Mouse (Mus musculus) frontal cortex, adult (tissue): ENCODE results near the gene D17Wsu92e.
A peak's percentile ranks its signal among the peaks of the same experiment; 100 is the strongest.

ENCODE experiments used
- ATAC-seq: cut with Nextera tagmentation; 2 replicates; pipeline ENCODE4 v1.9.2; 2017; ENCODE audit warnings: mild to moderate bottlenecking, moderate library complexity, mixed read lengths; ENCODE audit not compliant: low TSS enrichment

The D17Wsu92e gene

GRCm38 (mm10) chr17:27821407-27822338 is 1.2 kb upstream of the D17Wsu92e start:
- ATAC-seq = no peak

DNA sequence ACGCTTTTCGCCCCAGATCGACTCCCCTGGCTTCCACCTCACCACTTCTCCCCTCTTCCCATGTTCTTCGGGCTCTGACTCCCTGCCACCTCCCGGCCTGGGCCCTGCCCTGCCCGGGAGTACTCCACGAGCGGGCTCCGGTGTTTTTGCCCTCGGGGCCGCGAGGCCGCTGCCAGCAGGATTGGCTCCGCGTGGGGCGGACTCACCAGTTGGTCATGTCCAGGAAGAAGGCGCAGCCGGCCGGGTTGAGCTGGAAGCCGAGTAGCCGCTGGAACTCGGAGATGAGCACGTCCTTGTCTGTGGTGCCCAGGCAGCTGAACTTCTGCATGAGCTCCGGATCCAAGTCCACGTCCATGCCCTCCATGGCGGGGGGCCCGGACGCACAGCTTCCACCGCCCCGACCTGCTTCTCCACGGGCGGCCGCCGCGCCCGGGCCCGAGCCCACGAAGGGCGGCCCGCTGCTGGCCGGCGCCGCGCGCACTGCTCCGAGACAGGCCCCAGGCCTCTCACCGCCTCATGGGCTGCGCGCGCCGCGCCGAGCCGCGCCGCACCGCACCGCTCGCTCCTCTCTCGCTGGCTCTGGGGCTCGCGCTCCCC is 379 bp downstream of the D17Wsu92e start:
- ATAC-seq = peak; percentile 60

DNA sequence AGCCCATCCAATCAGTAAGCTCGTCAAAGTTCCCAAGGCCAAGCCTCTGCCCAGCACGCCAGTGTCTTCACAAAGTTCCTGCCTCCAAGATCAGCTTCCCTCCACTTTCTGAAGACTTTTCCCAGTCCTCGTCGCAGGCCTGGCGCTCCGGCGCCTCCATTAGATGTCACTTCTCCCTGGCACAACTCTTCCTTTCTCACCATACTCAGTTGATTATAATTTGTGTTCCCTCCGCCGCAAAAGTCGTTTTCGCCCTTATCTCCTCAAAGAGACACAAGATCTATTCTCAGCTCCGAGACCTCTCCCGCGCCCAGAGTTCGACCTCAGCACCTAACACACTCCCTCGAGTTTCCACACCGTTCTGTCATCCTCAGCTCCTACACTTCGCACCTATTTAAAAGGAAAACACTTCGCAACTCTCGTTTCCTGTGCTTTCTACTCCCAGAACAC is 902 bp downstream of the D17Wsu92e start:
- ATAC-seq = no peak

GRCm38 (mm10) chr17:27819011-27819410 is 1.4 kb downstream of the D17Wsu92e start:
- ATAC-seq = no peak

DNA sequence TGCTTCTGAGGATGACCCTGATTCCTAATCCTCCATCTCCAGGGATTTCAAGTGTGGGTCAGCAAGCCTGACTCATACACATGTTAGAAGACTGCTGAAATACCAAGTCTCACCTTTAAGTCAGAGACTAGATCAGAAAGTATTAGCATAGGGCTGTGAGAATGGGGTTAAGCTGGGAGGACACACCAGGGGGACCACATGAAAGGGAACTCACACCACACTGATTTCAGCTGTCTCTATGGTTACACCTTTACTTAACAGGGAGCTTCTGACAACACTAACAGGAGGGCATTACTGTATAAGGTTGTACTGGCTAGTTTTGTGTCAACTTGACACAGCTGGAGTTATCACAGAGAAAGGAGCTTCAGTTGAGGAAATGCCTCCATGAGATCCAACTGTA is 5.8 kb downstream of the D17Wsu92e start:
- no peak for ATAC-seq

DNA sequence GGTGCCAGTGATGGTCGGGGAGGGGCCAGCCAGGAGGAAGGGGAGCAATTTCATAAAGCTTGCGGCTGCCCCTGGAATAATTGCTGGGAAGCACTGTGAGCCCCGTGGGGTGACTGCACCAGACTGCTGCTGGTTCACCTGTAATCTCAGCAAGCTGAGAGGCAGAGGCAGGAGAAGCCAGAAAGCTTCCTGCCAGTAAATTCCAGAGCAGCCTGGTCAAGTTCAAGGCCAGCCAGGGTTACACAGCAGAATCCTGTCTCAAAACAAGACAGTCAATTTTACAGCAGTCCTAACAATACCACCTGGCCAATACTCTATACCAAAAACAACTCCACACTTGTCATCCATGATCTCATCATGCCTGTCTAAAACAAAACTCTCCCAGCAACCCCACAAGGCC is 8.5 kb downstream of the D17Wsu92e start:
- ATAC-seq = no peak

DNA sequence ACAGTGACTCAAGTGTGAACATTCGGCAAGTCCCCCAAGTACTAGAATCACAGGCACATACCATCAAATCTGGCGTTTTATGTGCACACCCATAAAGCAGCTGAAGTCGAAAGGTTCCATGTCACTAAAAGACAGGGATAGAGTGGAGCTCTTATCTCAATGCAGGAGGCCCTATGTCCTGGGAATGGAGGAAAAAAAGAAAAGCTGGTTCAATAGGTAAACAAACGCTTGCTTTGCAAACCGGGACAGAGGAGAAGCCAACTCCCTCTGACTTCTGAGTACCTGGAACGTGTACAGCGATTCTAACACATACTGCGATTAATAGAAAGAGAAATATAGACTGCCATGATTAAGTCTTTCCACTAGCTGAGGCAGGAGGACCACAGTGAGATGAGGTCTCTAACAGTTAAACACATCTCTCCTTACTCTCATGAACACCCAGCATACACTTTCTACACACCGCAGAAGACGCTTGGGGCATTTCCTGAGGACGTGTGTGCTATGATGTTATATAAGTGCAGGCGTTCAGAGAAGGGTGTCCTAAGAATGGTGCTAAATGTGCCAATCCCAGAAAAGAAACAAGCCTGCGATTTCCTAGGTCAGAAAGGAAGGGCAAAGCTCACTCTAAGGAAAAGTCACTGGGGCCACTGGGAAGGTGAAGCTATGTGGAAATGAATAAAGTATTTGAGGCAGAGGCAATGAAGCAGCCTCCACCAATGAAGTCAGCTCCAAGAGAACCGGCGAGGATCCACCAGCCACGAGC is 9.7 kb downstream of the D17Wsu92e start:
- no peak for ATAC-seq

GRCm38 (mm10) chr17:27807542-27808078 is 12.8 kb downstream of the D17Wsu92e start:
- ATAC-seq = no peak

GRCm38 (mm10) chr17:27804803-27805770 is 15.4 kb downstream of the D17Wsu92e start:
- no peak for ATAC-seq

DNA sequence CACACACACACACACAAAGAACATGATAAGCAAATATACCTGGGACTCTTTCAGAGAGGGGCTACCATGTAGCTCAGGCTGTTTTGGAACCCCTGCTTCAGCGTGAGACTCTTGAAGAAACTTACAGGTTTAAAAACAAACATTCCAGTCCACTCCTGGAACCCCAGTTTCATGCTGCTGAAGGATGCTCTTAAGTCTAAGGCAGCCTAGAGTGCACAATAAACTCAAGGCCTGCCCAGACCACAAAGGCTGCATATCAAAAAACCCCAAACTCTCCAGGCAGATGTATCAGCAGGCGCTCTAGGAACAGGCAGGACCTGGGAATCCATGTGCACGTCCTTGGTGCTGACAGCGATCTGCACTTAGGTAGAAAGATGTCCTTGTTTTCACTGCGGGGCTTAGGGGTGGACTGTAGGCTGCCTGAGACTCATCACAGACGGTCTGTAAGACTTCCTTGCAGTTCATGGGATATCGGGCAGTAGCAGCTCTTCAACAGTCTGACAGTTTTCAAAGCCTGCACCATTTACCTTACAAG is 16.2 kb downstream of the D17Wsu92e start:
- no peak for ATAC-seq

DNA sequence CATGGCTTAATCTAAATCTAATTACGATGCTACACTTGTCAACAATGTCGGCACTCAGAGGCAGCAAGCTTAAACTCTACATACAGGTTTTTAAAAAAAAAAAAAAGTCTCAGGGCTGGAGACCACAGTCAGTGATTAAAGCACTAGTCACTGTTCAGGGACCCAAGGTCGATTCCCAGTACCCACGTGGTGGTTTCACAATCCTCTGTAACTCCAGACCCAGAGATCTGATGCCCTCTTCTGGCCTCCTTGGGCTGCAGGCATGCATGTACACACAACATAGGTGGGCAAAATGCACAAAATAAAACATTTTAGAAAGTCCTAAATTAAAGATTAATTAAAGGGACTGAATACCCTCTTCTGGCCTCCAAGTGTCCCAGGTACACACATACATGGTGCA is 16.7 kb downstream of the D17Wsu92e start:
- no peak for ATAC-seq

DNA sequence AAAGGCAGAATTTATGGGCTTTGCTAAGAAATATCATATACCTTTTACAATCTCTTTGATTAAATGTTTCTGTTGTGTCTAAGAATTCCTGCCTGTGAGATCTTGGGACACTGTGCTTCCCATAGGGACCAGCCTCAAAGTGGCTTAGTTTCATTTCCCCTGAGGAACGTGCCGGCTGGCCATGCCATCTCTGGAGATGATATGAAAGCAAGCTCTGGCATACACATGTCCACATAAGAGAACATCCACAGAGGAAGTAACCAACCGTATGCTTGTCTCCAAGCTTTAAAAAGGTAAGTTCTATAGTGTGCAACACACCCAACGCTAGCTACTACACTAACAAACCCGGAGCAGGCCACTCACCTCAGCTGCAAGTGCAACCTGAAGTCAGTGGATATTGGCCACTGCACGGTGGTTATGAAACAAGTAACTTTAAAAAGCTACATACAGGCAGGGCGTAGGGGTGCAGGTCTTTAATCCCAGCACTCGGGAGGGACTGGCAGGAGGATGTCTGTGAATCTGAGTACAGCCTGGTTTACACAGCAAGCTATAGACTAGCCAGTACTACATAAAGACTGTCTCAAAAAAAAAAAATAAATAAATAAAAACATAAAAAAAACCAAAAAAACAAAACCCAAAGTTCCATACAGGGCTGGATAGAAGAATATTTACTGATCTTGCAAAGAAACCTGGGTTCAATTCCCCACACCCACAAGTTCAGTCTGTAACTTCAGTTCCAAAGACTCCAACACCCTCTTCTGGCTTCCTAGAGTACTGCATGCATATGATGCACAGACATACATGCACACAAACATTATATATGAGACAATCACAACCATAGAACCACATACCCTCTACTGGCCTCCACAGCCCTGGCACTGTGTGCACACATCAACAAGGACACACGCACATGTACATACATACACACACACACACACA is 19.5 kb downstream of the D17Wsu92e start:
- ATAC-seq = no peak

- no peak for ATAC-seq
These were observed 20.5 kb downstream of the D17Wsu92e start for GRCm38 (mm10) chr17:27799771-27800584.

DNA sequence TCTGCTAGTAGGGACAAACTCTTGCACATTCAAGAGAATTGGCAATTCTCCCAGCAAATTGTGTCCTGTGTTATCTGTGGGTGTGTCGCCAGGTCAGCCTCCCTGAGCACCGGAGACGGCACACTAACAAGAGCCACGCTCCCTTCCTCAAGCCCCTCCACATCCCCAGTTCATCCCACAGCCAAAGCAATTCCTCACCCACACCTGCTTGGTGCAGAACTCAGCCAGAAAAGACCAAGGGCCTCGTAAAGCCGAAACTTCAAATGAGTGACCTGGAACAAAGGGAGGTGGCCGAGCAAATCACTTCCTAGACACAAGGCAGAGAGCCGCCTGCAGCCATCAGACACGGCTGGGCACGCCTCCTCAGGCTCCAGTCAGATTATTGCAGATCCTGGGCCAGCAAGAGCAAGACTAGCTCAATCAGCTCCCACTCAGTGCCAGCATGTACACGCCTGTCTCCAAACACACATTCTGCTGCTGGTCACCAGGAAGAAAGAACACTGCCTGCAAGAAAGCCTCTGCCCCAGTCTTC is 23.0 kb downstream of the D17Wsu92e start:
- ATAC-seq = peak; percentile 59; the same call in 1 of the 2 replicates

DNA sequence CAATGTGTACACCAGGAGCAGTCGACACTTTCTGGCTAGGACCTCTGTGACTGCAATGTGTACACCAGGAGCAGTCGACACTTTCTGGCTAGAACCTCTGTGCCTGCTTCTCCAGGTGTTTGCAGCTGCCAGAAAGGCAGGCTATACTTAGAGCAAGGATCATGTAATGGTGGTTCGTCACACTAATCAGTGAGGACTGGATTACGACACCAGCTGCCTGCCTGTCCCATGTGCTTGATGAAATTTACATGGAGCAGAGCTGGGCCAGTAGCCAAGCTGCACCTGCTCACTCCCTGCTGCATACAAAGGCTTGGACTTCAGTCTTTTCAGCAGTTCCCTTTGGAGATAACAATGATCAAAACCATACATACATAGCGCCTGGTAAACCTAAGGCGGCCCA is 23.7 kb downstream of the D17Wsu92e start:
- peak; percentile 52; the same call in 1 of the 2 replicates for ATAC-seq

DNA sequence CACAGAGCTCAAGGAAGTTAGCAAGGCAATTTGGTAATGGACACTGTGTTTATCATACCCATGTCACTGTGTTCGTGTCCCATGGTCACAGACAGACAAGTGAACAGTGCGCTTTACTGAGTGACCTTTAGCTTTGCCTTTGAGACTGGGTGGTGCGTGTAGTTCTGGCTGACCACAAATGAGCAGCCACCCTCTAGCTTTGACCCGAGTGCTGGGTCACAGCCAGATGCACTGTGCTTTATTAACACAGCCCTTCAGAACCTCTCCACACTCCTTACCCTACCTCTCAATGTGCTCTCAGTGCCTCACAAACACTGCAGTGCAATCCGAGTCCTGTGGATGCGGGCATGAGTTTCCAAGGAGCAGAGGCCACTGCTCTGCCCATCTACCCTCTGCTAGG is 27.3 kb downstream of the D17Wsu92e start:
- ATAC-seq = no peak

DNA sequence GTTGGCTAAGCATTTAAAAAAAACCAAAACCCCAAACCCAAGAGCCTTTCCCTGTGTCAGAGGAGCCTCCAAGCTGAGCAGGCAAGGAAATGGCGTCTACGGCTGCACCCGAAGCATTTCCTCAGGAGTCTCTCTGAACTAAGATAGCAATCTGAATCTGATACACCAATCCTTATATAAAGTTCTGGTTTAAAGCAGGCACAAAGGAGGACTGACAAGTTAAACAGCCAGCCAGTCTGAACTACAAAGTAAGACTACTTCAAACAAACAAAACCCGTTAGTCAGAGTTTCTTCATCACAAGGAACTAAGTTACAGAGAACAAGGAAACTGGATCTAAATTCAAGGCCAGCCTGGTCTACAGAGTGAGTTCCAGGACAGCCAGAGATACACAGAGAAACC is 27.9 kb downstream of the D17Wsu92e start:
- ATAC-seq = no peak

GRCm38 (mm10) chr17:27791556-27791955 is 28.9 kb downstream of the D17Wsu92e start:
- no peak for ATAC-seq
